Mouse (Mus musculus): ENCODE measurements around the gene Sugp1. TPM values are rescaled to one million over a fixed set of nuclear protein-coding genes. Genes with fewer than 3 reads are reported as not detected.
A peak's percentile ranks its signal among the peaks of the same experiment; 100 is the strongest.

Gene Sugp1
- polyA plus RNA-seq, 1 experiment = not detected

- Histone ChIP-seq H3K4me3 (ENCODE audit: insufficient read depth, low read depth, low read length) (no peak overlapping the region), H3K27ac (ENCODE audit: insufficient read depth, low read depth, low read length) (no peak overlapping the region), H3K4me1 (ENCODE audit: control insufficient read depth, insufficient read depth, low read length) (peaks cover 3% of the 10 kb centered on the region; the same call in 1 of the 2 replicates)
- WGBS = 92% methylated on average over 1 of the region's 1 CpGs
- TF ChIP-seq CTCF (IDR thresholded peaks at IDR 0.05; ENCODE audit: insufficient read depth, low read depth, low read length) (no peak), POLR2A (IDR thresholded peaks at IDR 0.05; ENCODE audit: insufficient read depth, low read depth, low read length) (no peak)
Observed at GRCm38 (mm10) chr8:70073682-70074081, 31.1 kb downstream of the Sugp1 start.

- Histone ChIP-seq H3K27ac (ENCODE audit: insufficient read depth, low read depth, low read length) (no peak overlapping the region), H3K4me3 (ENCODE audit: insufficient read depth, low read depth, low read length) (no peak overlapping the region), H3K4me1 (ENCODE audit: control insufficient read depth, insufficient read depth, low read length) (peaks cover 21% of the 10 kb centered on the region)
- WGBS = 76% methylated on average over 2 of the region's 2 CpGs
- no peak for TF ChIP-seq CTCF (IDR thresholded peaks at IDR 0.05; ENCODE audit: insufficient read depth, low read depth, low read length)
- TF ChIP-seq POLR2A (IDR thresholded peaks at IDR 0.05; ENCODE audit: insufficient read depth, low read depth, low read length) = no peak
Observed at GRCm38 (mm10) chr8:70081976-70082375, 39.4 kb downstream of the Sugp1 start.

- peak within 1 kb of the TSS; percentile 56 for H3K4me3 ChIP-seq (ENCODE audit: insufficient read depth, low read depth, low read length)
- WGBS = 2% methylated on average over 26 of the region's 26 CpGs
- no peak within 1 kb of the TSS for H3K27ac ChIP-seq (ENCODE audit: insufficient read depth, low read depth, low read length)
- TF ChIP-seq POLR2A (IDR thresholded peaks at IDR 0.05; ENCODE audit: insufficient read depth, low read depth, low read length) = no peak
- TF ChIP-seq CTCF (IDR thresholded peaks at IDR 0.05; ENCODE audit: insufficient read depth, low read depth, low read length) = no peak
- H3K4me1 ChIP-seq (ENCODE audit: control insufficient read depth, insufficient read depth, low read length) = peaks cover 26% of the 10 kb centered on the region
Observed at GRCm38 (mm10) chr8:70083285-70083684, 40.7 kb downstream of the Sugp1 start, which contains the start of gene Hapln4. TSS of gene Hapln4 (plus strand) at chr8:70083457.

- Histone ChIP-seq H3K4me1 (ENCODE audit: control insufficient read depth, insufficient read depth, low read length) (peaks cover 36% of the 10 kb centered on the region), H3K27ac (ENCODE audit: insufficient read depth, low read depth, low read length) (no peak overlapping the region), H3K4me3 (ENCODE audit: insufficient read depth, low read depth, low read length) (peak overlapping the region; percentile 56)
- TF ChIP-seq POLR2A (IDR thresholded peaks at IDR 0.05; ENCODE audit: insufficient read depth, low read depth, low read length) (no peak), CTCF (IDR thresholded peaks at IDR 0.05; ENCODE audit: insufficient read depth, low read depth, low read length) (no peak)
- 3% methylated on average over 71 of the region's 71 CpGs for WGBS
Observed at GRCm38 (mm10) chr8:70084191-70085065, 41.8 kb downstream of the Sugp1 start.

GRCm38 (mm10) chr8:70086151-70086550, 43.5 kb downstream of the Sugp1 start:
- peaks cover 44% of the 10 kb centered on the region for H3K4me1 ChIP-seq (ENCODE audit: control insufficient read depth, insufficient read depth, low read length)
- WGBS = 49% methylated on average over 1 of the region's 1 CpGs
- no peak overlapping the region for H3K4me3 ChIP-seq (ENCODE audit: insufficient read depth, low read depth, low read length)
- no peak for TF ChIP-seq POLR2A (IDR thresholded peaks at IDR 0.05; ENCODE audit: insufficient read depth, low read depth, low read length)
- no peak for TF ChIP-seq CTCF (IDR thresholded peaks at IDR 0.05; ENCODE audit: insufficient read depth, low read depth, low read length)
- H3K27ac ChIP-seq (ENCODE audit: insufficient read depth, low read depth, low read length) = no peak overlapping the region

- TF ChIP-seq CTCF (IDR thresholded peaks at IDR 0.05; ENCODE audit: insufficient read depth, low read depth, low read length) (no peak), POLR2A (IDR thresholded peaks at IDR 0.05; ENCODE audit: insufficient read depth, low read depth, low read length) (no peak)
- WGBS = 30% methylated on average over 7 of the region's 7 CpGs
- no peak overlapping the region for H3K27ac ChIP-seq (ENCODE audit: insufficient read depth, low read depth, low read length)
- H3K4me3 ChIP-seq (ENCODE audit: insufficient read depth, low read depth, low read length) = no peak overlapping the region
- H3K4me1 ChIP-seq (ENCODE audit: control insufficient read depth, insufficient read depth, low read length) = peaks cover 44% of the 10 kb centered on the region
Observed at GRCm38 (mm10) chr8:70087237-70087636, 44.6 kb downstream of the Sugp1 start.

GRCm38 (mm10) chr8:70087836-70088650, 45.4 kb downstream of the Sugp1 start:
- Histone ChIP-seq H3K4me3 (ENCODE audit: insufficient read depth, low read depth, low read length) (peak overlapping the region; percentile 53), H3K4me1 (ENCODE audit: control insufficient read depth, insufficient read depth, low read length) (peaks cover 43% of the 10 kb centered on the region), H3K27ac (ENCODE audit: insufficient read depth, low read depth, low read length) (no peak overlapping the region)
- peak; percentile 84; the same call in 1 of the 2 replicates for TF ChIP-seq CTCF (IDR thresholded peaks at IDR 0.05; ENCODE audit: insufficient read depth, low read depth, low read length)
- TF ChIP-seq POLR2A (IDR thresholded peaks at IDR 0.05; ENCODE audit: insufficient read depth, low read depth, low read length) = no peak
- 6% methylated on average over 56 of the region's 56 CpGs for WGBS

- Histone ChIP-seq H3K27ac (ENCODE audit: insufficient read depth, low read depth, low read length) (no peak overlapping the region), H3K4me1 (ENCODE audit: control insufficient read depth, insufficient read depth, low read length) (peaks cover 32% of the 10 kb centered on the region), H3K4me3 (ENCODE audit: insufficient read depth, low read depth, low read length) (no peak overlapping the region)
- WGBS = 59% methylated on average over 9 of the region's 9 CpGs
- no peak for TF ChIP-seq POLR2A (IDR thresholded peaks at IDR 0.05; ENCODE audit: insufficient read depth, low read depth, low read length)
- TF ChIP-seq CTCF (IDR thresholded peaks at IDR 0.05; ENCODE audit: insufficient read depth, low read depth, low read length) = no peak
Observed at GRCm38 (mm10) chr8:70089296-70089960, 46.8 kb downstream of the Sugp1 start.

Data from olfactory bulb, adult 2 months (tissue).